Mouse (Mus musculus) brain, embryonic 18.5 days (tissue): Measurements from ENCODE around the gene Nrip2.
A peak's percentile ranks its signal among the peaks of the same experiment; 100 is the strongest.

ENCODE experiments used
- DNase-seq: peaks from one replicate; pipeline ENCODE4 v3.0.0-alpha.2; 2012; ENCODE audit warnings: low read depth, low spot score

The Nrip2 gene

DNA sequence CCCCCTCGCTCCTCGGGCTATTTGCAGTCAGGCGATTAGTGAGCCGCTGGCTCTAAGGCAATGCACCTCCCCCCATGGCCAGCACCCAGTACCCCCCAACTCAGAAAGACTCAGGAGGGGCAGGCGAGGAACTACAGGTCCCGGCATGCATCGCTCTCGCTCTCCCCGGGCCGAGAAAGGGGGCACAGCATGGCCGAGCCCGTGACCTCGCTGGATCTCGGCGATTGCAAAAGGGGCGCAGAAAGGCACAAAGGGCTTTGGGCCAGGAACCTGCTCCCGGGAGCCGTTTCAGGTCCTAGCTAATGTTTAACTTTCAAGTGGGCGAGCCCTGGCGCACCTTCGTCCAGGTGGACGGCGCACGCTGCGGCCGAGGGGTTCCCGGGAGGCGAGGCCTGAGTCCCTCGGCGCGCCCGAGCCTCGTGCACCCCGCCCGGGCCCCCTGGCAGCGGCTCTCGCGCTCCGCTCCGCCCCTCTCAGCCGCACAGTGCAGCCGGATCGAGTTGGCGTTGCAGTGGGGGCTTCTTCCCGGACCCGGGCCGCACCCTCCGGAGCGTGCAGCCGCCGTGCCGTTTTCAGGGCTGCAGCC lies 38.7 kb downstream of the Nrip2 start:
- DNase-seq = no peak

DNA sequence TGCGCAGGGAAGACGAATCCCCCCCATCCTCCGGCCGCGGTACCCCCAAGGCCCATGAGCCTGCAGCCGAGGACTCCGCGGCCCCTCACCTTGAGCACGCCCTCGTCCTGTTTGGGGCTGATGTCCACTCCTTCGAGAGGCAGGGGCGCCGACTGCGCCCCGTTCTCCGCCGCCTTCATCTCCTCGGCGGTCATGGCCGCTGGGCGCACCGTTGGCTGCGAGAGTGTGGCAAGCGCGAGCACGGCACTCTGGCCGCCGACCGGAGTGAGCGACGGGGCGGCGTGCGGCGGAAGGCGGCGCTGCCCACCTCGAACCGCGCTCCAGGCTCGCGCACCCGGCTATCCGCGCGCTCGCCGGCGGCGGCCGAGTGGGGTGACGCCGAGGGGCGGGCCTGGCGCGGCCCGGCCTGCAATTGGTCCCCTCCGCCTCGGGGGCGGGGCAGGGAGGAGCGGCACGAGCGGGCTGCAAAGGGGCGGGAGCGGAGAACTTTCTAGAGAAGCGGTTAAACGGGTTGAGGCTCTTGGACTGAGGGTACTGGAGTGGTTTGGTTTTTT lies 39.3 kb downstream of the Nrip2 start, which contains the start of gene Fkbp4:
Gene Fkbp4 (minus strand): TSS at position 361 of the 554 bp plus-strand sequence.
- DNase-seq = peak; percentile 88

DNA sequence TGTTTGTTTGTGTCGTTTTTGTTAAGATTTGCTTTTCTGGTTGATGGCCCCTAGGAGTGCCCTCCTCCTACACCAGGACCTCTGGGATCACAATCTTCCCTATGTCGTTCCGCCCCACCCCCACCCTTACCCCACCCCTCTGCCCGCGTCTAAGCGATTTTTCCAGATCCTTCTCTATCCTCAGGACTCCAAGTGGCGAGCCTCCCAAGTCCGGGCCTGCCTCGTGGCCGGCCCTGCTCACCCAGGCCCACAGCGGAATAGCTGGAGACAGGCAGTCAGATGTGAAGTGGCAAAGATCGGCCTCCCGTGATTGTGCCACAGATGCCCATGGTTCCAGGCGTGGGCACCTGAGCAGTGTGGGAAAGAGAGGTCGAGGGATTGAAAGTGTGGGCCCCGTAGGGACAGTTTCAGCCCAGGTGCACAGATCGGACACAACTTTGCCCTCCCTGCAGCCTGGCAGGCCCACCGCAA lies 39.8 kb downstream of the Nrip2 start:
- DNase-seq = no peak

DNA sequence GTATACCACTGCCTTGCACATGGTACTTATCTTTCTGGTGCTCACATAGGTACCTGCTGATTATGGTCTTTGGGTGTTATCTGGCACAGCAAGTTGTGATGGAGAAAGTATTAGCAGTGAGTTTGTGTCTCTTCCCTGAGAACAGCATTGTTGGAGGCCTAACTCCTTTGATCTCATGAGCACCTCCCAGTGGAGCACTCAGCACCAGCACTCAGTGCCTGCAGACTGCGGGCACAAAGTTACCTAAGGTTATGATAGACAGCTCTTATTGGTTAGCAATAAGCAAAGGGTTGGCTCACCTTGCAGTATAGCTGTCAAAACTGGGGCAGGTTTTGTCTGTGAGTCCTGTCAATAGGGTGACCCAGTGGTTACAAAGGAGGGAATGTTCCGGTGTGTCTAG lies 41.1 kb downstream of the Nrip2 start:
- no peak for DNase-seq

DNA sequence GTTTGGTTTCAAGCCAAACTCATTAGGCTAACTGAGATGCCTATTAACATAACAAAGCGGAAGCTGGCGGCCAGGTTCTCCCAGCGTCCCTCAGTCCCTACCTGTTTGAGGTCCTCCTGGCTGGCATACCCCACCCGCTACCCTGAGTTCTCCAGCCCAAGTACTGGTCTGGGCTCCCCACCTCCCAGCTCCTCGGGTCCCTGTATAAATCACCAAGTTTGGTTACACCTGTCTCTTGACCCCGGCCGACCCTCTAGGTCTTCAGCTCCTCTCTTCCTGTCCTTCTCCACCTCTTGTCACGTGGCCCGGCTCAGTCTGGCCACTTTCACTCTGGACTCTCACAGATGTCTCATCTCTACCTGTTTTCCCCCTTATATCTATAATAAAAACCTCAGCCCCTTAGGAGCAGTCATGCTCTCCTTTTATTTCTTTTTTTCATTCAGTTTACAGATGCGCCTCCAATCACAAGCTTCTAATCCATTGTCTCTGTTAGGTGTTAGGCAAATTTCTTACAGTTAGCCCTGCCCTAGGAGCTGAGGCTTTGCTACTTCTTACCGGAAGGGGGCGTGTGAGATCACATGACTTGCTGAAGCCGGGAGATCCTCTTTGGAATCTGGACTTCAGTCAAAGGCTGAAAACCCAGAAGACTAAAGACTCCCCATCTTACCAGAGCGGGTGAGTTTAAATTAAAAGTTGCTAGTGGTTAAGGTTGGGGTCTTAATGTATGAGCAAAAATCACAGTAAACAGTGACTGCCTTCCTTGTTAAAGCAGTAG lies 46.9 kb downstream of the Nrip2 start:
- DNase-seq = no peak

DNA sequence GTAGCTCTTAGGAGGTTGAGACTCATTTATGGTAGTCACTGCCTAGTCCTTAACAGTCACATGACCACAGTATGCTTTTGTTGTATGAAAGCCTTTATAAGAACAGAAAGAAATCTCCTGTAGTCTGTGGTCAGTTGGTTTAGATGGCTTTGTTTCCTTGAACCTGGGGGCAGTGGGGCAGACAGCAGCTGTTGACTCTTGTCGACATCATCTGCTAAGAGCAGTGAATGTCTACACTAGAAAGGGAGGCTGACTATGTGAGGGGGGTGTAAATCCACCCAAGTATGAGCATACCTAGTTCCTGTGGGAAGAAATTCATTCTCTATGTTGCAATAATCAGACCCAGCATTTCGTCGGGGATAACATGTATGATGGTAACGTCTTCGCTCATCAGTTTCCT lies 48.0 kb downstream of the Nrip2 start:
- no peak for DNase-seq

DNA sequence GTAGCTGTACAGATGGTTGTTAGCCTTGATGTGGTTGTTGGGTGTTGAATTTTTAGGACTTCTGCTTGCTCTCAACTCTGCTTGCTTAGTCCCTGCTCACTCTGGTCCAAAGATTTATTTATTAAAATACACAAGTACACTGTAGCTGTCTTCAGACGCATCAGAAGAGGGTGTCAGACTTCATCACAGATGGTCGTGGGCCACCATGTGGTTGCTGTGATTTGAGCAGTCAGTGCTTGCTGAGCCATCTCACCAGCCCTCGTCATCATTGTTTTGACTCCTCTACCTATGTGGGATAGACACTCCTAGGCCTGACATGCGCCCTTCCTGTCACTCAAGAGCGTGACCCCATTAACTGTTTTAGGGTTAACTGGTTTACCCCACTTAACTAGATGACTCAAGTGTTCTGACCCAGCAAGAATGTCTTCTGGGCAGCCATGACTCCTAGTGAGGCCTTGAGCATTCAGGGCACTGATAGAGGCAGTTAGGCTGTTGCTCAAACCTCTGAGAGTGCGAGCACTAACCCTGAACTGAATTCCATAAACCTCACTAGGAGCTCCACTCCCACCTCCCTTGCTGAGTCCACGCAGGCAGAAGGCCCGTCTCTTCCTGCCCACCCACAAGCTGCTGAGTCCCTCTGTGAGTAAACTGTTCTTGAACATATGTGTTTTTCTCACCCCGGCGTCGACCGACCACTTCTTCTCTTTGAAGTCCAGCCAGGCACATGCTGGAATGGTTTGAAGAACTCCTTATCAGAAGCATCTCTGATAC lies 56.9 kb downstream of the Nrip2 start:
- no peak for DNase-seq

DNA sequence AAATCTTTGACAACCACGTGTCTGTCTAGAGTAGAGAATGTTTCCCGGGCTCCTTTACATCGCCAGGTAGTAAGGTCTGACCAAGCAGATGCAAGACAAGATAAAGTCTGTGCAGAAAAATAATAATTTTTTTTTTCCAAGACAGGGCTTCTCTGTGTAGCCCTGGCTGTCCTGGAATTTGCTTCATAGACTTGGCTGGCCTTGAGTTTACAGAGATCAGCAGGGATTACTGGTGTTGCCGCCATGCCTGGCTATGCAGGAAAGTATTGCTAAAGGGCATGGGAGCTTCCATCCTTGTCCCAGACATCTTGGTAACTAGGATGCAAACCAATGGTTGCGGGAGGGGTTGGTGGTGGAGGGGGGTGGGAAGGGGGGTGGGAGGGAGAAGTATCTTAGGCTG lies 58.1 kb downstream of the Nrip2 start:
- no peak for DNase-seq

DNA sequence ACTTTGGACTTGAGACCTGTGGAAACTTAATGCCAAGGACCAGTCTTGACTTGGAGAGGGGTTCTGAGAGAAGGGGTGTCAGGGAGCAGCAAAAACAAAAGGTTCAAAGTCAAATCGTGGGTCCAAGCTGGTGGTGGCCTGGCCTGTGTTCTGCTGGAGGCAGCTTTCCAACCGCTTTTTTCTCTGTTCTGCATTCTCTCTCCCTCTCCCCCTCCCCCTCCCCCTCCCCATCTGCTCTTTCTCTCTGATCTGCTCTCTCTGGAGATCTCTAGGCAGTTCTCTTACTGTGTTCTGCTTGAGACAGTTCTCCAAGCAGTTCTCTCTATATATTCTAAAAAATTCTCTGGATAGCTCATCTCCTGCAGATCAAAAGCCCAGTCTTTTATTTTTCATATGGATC lies 61.2 kb downstream of the Nrip2 start:
- no peak for DNase-seq

DNA sequence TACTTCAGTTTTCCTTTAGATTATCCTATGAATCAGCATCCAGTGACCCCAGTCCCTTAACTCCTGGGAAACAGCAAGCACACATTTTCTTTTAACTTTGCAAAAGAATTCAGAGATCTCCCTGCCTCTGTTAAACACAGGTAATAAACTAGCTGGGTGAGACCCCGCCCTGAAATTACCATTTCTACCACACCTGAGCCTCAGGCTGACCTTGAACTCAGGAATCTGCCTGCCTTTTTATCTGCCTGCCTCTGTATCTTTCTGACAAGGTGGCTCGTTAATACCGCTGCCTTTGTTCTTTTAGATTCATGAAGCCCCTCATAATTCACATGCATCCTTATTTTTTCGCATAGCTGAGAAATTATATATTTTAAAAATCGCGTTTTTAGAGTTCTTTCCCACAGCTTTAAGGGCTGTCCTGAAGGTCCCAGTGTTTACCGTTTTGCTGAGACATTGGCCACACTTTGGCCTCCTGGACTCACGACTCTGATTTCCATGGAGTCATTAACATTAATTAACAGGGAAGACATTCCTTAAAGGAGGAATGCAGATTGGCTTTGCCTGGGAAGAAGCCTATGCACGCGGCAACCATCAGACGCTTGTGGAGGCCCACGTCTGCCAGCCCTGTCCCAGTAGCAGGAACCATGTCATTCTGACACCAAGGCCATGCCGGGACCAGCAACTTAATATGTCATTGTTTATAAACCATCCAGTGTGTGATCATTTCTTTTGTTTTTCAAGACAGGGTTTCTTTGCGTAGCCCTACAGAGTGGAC lies 61.8 kb downstream of the Nrip2 start:
- DNase-seq = no peak

DNA sequence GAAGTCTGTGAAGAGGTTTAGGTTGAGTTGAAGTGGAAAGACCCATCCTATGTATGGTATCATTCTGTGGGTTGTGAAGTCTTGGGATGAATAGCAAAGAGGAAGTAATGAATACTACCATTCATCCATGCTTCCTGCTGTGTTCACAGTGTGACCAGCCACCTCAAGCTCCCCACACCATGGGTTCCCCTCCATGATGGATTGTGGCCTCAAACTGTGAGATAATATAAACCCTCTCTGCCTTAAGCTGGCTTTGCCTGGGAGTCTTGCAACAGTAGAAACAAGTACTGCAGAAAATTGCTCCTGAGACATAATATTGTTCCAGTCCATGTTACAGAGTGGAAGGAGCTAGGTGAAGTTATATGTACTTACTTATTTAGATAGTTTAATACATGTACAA lies 62.5 kb downstream of the Nrip2 start:
- DNase-seq = no peak

DNA sequence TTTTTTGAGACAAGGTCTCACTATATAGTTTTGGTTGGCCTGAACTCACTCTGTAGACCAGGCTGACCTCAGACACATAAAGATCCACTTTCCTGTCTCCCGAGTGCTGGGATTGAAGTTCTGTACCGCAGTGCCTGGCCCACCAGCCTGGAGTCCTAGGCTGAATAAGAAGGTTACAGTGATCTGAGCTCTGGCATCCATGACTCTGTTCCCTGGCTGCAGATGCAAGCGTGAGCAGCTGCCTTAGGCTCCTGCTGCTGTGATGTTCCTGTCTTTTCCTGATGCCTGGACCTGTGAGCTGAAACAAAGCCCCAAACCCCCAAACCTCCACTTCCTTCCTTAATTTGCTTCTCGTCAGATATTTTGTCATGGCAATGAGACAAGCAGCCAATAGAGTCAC lies 65.9 kb downstream of the Nrip2 start:
- DNase-seq = no peak
